Mouse (Mus musculus): ENCODE measurements at regions not wholly inside any gene's neighbourhood (a gene's known extent, or its start where the extent isn't known, plus 50 kb on each side); places are given as distances from the start of the nearest gene placed in this dataset.
"Not testable (repeated sequence)": the region's sequence is repeated elsewhere in the genome, so short reads cannot be mapped to it uniquely, and the experiment has no call there.

- DNase-seq (ENCODE audit: low read depth, low spot score), result no peak
These were observed 228.1 kb downstream of the Brms1l start for GRCm38 (mm10) chr12:56064183-56064582.

DNA sequence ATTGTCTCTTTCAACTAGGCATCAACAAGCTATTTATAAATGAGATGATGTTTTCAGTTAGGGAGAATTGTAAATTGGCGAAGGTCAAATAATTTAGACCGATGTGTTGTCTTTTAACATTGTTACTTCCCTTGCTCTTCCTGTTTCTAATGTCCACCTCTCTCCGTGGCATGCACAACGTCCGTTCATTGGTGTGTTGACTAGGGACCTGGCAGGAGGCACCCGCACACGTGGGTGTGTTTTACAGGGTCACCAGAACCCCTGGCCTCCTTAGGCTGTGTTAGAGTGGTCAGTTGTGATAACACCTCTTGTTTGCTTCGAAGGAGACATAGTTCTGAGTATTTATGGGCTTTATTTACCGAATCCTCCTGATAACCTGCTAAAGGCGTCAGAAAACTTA, 222.8 kb downstream of the Brms1l start:
- no peak for DNase-seq (ENCODE audit: low read depth, low spot score)

GRCm38 (mm10) chr12:56058463-56058862, 222.3 kb downstream of the Brms1l start:
- peak; percentile 29 for DNase-seq (ENCODE audit: low read depth, low spot score)

DNA sequence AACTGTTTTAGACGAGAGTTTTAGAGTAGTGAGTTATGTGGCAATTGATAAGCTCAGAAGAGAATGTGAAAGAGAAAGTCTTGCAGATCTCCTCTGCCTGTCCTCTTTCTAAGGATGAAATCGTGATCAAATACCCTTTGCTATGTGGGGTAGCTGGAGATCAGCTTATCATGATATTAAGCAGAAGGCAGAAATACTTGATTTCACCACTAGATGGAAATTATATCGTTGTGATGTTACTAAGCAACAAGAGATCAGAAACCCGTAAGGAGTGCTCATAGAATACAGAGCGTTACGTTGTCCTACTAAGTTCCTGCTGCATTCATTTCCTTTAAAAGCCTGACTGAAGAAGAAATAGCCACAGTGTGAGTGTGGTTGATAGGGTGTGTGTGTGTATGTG, 219.3 kb downstream of the Brms1l start:
- no peak for DNase-seq (ENCODE audit: low read depth, low spot score)

GRCm38 (mm10) chr12:56046050-56046449, 209.9 kb downstream of the Brms1l start:
- DNase-seq (ENCODE audit: low read depth, low spot score), result no peak

DNA sequence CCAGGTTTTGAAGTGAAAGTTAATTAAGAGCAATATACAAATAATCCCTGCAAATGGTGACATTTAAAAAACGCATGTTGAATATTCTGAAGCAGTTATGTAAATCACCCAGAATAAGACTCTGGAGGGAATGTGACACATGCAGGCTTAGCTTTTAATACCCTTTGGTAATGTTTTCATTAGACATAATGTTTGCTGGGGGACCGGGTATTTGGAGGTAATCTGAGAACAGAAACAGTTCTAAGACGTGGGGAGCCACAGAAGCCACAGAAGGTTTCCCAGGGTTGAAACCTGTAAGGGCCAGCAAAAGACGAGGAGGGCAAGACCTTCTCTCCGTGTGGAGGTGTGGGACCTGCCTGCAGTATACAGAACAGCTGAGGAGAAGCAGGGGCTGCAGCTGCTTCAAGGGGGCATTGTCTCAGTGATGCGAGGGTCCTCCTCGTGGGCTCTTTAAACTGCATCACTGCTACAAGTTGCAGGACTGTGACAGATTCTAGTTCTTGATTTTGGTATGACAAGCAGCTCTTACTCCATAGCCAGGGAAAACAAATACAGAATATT, 184.9 kb downstream of the Brms1l start:
- no peak for DNase-seq (ENCODE audit: low read depth, low spot score)

DNA sequence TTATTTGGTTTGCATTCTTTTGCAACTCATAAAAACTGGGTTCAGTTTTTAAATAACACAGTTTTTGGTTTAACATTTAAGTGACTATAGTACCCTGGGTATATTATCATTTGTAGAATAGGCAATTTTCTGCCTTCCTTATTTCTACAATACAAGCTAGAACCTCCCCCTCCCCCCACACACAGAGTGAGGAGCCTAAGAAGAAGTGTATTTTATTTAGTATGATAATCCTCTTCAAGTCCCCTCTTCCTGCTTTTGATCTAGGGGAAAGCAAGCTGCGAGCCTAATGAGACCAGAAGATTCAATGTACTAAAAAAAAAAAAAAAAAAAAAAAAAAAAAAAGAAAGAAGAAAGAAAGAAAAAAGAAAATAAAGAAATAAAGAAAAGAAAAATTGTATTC, 184.4 kb downstream of the Brms1l start:
- DNase-seq (ENCODE audit: low read depth, low spot score), result no peak

DNA sequence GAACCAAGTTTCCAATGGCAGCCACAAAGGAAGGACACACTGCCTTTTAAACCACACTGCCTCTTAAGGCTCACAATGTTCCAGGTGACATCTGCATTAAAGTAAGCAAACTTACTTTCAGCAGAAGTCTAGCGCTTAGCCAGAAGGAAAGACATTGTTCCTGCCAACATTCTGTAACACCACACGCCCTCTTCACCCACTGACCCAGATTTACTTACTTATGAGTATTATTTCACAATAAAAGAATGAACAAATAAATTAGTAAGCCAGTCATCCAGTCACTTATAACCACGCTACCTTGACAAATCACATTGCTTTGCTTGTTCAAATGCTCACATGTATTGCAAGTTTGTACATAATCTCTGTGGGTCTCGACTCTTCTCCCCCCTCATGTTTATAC, 173.9 kb downstream of the Brms1l start:
- no peak for DNase-seq (ENCODE audit: low read depth, low spot score)

DNA sequence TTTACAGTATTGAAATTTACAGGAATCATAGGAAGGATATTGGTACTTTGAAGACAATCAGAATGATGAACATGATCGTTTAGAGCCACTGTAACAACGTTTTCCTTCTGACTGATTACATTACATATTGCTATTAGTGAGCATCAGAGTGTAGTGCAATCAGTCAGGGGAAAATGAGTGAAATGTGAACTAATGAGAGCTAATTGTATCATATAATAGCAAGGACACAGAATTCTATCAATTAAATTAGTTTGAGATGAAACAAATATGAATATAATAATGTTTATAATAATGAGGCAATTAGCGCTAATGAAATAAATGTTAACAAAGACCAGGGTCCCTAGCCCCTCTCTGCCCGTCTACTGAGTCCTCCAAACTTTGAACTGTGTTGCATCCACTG, 169.7 kb downstream of the Brms1l start:
- DNase-seq (ENCODE audit: low read depth, low spot score), result no peak

DNA sequence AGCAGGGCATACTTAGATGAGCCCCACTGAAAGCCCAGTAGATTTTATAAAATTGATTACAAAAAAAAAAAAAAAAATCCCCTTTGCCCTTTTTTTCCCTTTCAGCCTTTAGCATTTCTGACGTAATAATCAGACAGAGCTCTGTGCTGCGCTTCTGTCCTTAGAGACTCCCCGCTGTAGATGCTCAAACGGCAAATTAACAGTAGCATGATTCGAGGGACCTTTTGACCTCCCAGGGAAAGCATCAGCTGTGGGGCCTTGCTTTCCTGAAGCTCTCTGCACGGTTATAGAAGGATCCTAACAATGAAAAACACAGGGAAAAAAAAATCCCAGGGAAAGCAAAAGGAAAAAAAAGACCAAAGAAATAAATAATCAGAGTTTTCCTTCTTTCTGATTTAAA, 169.2 kb downstream of the Brms1l start:
- no peak for DNase-seq (ENCODE audit: low read depth, low spot score)

DNA sequence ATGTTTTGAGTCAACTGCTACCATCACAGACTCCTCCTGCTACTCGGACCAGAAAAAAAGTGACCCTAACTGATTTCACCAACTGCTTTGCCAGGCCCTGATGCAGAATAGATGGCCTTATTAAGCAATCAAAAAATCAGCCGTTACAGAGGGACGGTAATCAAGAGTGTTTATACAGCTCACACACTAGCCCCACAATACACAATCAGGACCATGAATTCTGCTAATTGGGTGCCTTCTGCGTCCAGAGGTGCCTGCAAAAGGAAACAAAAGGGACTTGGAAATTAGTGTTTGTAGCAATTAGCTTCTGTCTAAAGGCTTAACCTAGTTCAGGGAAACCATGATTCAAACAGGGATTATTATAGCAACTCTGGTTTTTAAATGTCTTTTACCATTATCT, 168.4 kb downstream of the Brms1l start:
- DNase-seq (ENCODE audit: low read depth, low spot score), result no peak

DNA sequence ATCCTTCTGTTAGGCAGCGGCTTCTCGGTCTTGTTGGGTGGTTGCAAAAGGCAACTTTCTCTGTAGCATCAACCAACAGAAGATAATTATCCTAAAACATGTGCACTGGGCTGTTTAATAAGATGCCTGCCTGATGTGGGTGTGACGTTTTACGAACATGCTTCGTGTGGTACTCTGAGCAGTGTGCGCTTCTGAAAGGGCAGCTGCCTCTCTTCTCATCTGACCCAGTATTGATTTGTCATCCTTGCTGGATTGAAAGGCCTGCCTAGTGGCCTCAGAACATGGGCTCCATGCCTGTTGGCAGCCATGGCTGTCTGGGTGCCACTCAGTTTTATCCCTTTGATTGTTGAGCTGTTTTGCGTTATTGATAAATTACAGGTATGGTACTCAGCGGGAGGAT, 167.4 kb downstream of the Brms1l start:
- DNase-seq (ENCODE audit: low read depth, low spot score), result no peak

GRCm38 (mm10) chr12:55996585-55997377, 160.7 kb downstream of the Brms1l start:
- no peak for DNase-seq (ENCODE audit: low read depth, low spot score)

- no peak for DNase-seq (ENCODE audit: low read depth, low spot score)
These were observed 147.6 kb downstream of the Brms1l start for GRCm38 (mm10) chr12:55983565-55984351.

- DNase-seq (ENCODE audit: low read depth, low spot score), result no peak
These were observed 147.0 kb downstream of the Brms1l start for GRCm38 (mm10) chr12:55983128-55983527.

GRCm38 (mm10) chr12:55974262-55974661, 138.1 kb downstream of the Brms1l start:
- DNase-seq (ENCODE audit: low read depth, low spot score), result no peak

GRCm38 (mm10) chr12:55959319-55959718, 123.2 kb downstream of the Brms1l start:
- not testable (repeated sequence) for DNase-seq (ENCODE audit: low read depth, low spot score)

GRCm38 (mm10) chr12:55940566-55940965, 104.4 kb downstream of the Brms1l start:
- DNase-seq (ENCODE audit: low read depth, low spot score), result no peak

GRCm38 (mm10) chr12:55939281-55940142, 103.4 kb downstream of the Brms1l start:
- DNase-seq (ENCODE audit: low read depth, low spot score), result no peak

- no peak for DNase-seq (ENCODE audit: low read depth, low spot score)
These were observed 98.0 kb downstream of the Brms1l start for GRCm38 (mm10) chr12:55934172-55934571.

DNA sequence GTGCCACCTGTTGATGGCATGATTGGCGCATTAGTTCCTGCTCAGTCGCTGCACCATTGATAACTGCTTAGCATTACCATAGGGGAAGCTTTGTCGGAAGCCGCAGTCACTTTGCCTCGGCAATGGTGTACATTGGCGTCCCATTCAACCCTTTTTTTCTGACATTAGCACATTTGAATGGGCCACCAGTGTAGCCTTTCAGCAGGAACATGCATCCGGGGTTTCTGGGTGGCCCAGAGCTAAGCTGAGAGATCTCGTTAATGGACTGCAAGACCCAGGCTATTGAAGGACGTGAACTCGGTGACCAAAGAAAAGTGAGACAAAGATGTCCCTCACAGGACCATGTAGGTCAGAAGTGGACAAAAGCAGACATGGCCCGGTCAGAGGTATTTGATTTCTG, 97.3 kb downstream of the Brms1l start:
- no peak for DNase-seq (ENCODE audit: low read depth, low spot score)

GRCm38 (mm10) chr12:55930468-55930867, 94.3 kb downstream of the Brms1l start:
- no peak for DNase-seq (ENCODE audit: low read depth, low spot score)
